ENCODE assay signal across 20 mouse cellular contexts in the genomic region with DNA sequence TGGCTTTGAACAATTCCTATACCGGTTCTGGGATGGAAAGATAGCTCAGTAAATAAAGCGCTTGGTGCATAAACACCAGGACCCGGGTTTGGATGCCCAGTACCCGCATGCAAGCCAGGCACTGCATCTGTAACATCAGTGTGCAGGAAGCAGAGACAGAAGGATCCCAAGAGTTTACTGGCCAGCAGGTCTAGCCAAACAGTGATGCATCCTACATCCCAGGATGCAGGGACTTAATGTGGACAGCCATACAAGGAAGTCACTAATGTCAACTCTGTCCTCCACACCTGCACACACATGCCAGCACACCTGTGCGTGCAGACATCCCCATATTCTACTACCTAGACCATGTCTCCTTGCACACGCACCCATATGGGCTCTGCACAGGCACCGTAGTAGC. TPM values are rescaled to one million over a fixed set of nuclear protein-coding genes. Genes with fewer than 3 reads are reported as not detected.
DNase-seq lines count a peak whose midpoint lies in the region; ATAC-seq and TF ChIP-seq lines count a peak whose summit lies in the region.
"Had no signal": no experiment of that assay in that cellular context is flagged by ENCODE, and none has a peak within 500 bp of the region (broad histone marks: within the 10 kb centered on the region; RNA-seq: fewer than 3 reads in every experiment).

No protein-coding gene starts in this region.

- no peak for ATAC-seq in heart, embryonic 16.5 days (replicated peaks; ENCODE audit: extremely low read depth, insufficient read depth, low FRiP score)
- ATAC-seq in lung, embryonic 14.5 days (ENCODE audit: insufficient read depth) = no peak
- ATAC-seq: Patski had no signal

- peaks cover 11% of the 10 kb centered on the region; the same call in 1 of the 2 replicates for H3K36me3 ChIP-seq in heart, adult 2 months (ENCODE audit: control insufficient read depth, insufficient read depth, low read length)
- no peaks in the 10 kb centered on the region for H3K36me3 ChIP-seq in heart, embryonic 16.5 days (ENCODE audit: control insufficient read depth, insufficient read depth)
- H3K36me3 ChIP-seq in lung, embryonic 14.5 days (ENCODE audit: insufficient read depth) = 0 out of 2 replicates have a peak, but pooled peaks cover 6% of the 10 kb centered on the region
- H3K36me3 ChIP-seq: embryonic facial prominence, embryonic 12.5 days; hindbrain, embryonic 13.5 days had no signal

- H3K4me2 ChIP-seq in heart, embryonic 16.5 days (ENCODE audit: low read depth, low read length) = no peak overlapping the region
- H3K4me2 ChIP-seq in lung, embryonic 14.5 days = no peak overlapping the region
- H3K4me2 ChIP-seq: embryonic facial prominence, embryonic 12.5 days; hindbrain, embryonic 13.5 days; liver, embryonic 12.5 days had no signal

- H3K79me2 ChIP-seq in heart, adult 2 months (replicated peaks; ENCODE audit: control insufficient read depth, insufficient read depth, low read length) = no peaks in the 10 kb centered on the region

- no peak overlapping the region for H3K4me3 ChIP-seq in heart, adult 2 months
- H3K4me3 ChIP-seq in heart, embryonic 16.5 days (ENCODE audit: low read length) = no peak overlapping the region
- no peak overlapping the region for H3K4me3 ChIP-seq in lung, embryonic 14.5 days (ENCODE audit: low read depth, low read length)
- H3K4me3 ChIP-seq: embryonic facial prominence, embryonic 12.5 days; hindbrain, embryonic 13.5 days; liver, embryonic 12.5 days had no signal

- no peaks in the 10 kb centered on the region for H3K9me3 ChIP-seq in heart, embryonic 16.5 days (replicated peaks; ENCODE audit: control insufficient read depth, low read length)
- H3K9me3 ChIP-seq in lung, embryonic 14.5 days (ENCODE audit: low read depth, low read length) = no peaks in the 10 kb centered on the region
- H3K9me3 ChIP-seq: embryonic facial prominence, embryonic 12.5 days; hindbrain, embryonic 13.5 days; liver, embryonic 12.5 days had no signal

- H3K9ac ChIP-seq in heart, adult 2 months (ENCODE audit: low read depth, low read length) = no peak overlapping the region
- H3K9ac ChIP-seq in heart, embryonic 16.5 days (ENCODE audit: low read length) = no peak overlapping the region
- H3K9ac ChIP-seq in lung, embryonic 14.5 days = no peak overlapping the region
- H3K9ac ChIP-seq: embryonic facial prominence, embryonic 12.5 days; hindbrain, embryonic 13.5 days; liver, embryonic 12.5 days; liver, postnatal 0 days had no signal

- DNase-seq in heart, adult 2 months = no peak
- no peak for DNase-seq in heart, postnatal 36 days
- DNase-seq in heart, postnatal 25 days (ENCODE audit: low spot score) = no peak
- no peak for DNase-seq in lung, embryonic 14.5 days
- DNase-seq in lung, postnatal 4 days = no peak
- DNase-seq in T-cell, adult 2 months (ENCODE audit: low spot score) = no peak
- DNase-seq: cerebellum, adult 11-12 months; cerebellum, adult 9-11 months; layer of hippocampus, postnatal 36 days; left cerebral cortex, postnatal 4 days; liver, postnatal 0 days; thymus, adult 2 months; thymus, postnatal 36 days had no signal

- peaks cover 42% of the 10 kb centered on the region for H3K4me1 ChIP-seq in heart, adult 2 months (ENCODE audit: control insufficient read depth, insufficient read depth, low read length)
- peaks cover 10% of the 10 kb centered on the region for H3K4me1 ChIP-seq in heart, embryonic 16.5 days (ENCODE audit: control insufficient read depth, insufficient read depth, low read length)
- H3K4me1 ChIP-seq in lung, embryonic 14.5 days (ENCODE audit: insufficient read depth) = peaks cover 8% of the 10 kb centered on the region; the same call in 1 of the 2 replicates

- TF ChIP-seq POLR2A in heart, adult 2 months (IDR thresholded peaks at IDR 0.05; ENCODE audit: insufficient read depth, low read depth, low read length) = no peak

- intact Hi-C loops in heart, adult 2 months (cut with DNase I) = loop anchor here (5.0 kb wide), 1 partner anchor 258 kb away; no protein-coding TSS in a partner anchor
- intact Hi-C loops in heart, postnatal 36 days (cut with DNase I) = no loop called here
- intact Hi-C loops in heart, postnatal 25 days (cut with DNase I) = no loop called here

- H3K27me3 ChIP-seq in heart, adult 2 months (ENCODE audit: control insufficient read depth, insufficient read depth, low read length) = no peaks in the 10 kb centered on the region
- H3K27me3 ChIP-seq in heart, embryonic 16.5 days (ENCODE audit: control insufficient read depth, insufficient read depth, low read length) = no peaks in the 10 kb centered on the region
- no peaks in the 10 kb centered on the region for H3K27me3 ChIP-seq in lung, embryonic 14.5 days (ENCODE audit: insufficient read depth, low read length)
- H3K27me3 ChIP-seq: embryonic facial prominence, embryonic 12.5 days; hindbrain, embryonic 13.5 days; liver, embryonic 12.5 days; Patski had no signal

- TF ChIP-seq EP300 in heart, adult 2 months (IDR thresholded peaks at IDR 0.05; ENCODE audit: insufficient read depth, low read depth, low read length) = no peak

- H3K27ac ChIP-seq in heart, adult 2 months = peak overlapping the region; percentile 92
- peak overlapping the region; percentile 21; the same call in 1 of the 2 replicates for H3K27ac ChIP-seq in heart, embryonic 16.5 days (ENCODE audit: low read length)
- H3K27ac ChIP-seq in lung, embryonic 14.5 days (ENCODE audit: low read depth) = peak overlapping the region; percentile 12; the same call in 1 of the 2 replicates
- H3K27ac ChIP-seq: embryonic facial prominence, embryonic 12.5 days; hindbrain, embryonic 13.5 days; kidney, postnatal 0 days; liver, embryonic 12.5 days had no signal

- 75% methylated on average over 7 of the region's 7 CpGs for WGBS in heart, adult 2 months
- WGBS in heart, embryonic 16.5 days = 93% methylated on average over 7 of the region's 7 CpGs
- WGBS in lung, embryonic 14.5 days = 88% methylated on average over 7 of the region's 7 CpGs

- TF ChIP-seq CTCF in heart, adult 2 months (IDR thresholded peaks at IDR 0.05) = no peak
- no peak for TF ChIP-seq CTCF in lung, embryonic 14.5 days (IDR thresholded peaks at IDR 0.05; ENCODE audit: low read depth)

RNA-seq across cellular contexts. Expression of gene Mfng, which starts 12.0 kb away (rescaled TPM):
- 10 to 100 TPM; 11.1 to 11.6 TPM for total RNA-seq in heart, adult 2 months (2021)
- polyA plus RNA-seq in heart, adult 2 months (2012; rRNA removed) = 15.0 and 19.1 TPM in 2 replicates
- total RNA-seq in heart, postnatal 36 days (2021) = 10 to 100 TPM; 11.2 to 11.8 TPM
- polyA plus RNA-seq in heart, embryonic 16.5 days (2015; fragmentation: Nextera tagmentation; extraction: Ambion mirVana) = 19.6 and 19.8 TPM in 2 replicates
- total RNA-seq in heart, postnatal 25 days (2021) = 10 to 100 TPM; 11.6 to 13.2 TPM
- polyA plus RNA-seq in lung, embryonic 14.5 days (2014; fragmentation: Nextera tagmentation; extraction: Ambion mirVana) = 28.7 and 34.3 TPM in 2 replicates
- polyA plus RNA-seq: Patski had no signal

RNA-seq across cellular contexts. Expression of gene Card10, which starts 17.6 kb away (rescaled TPM):
- total RNA-seq in heart, adult 2 months (2021) = 10 to 100 TPM; 15.0 to 17.0 TPM
- polyA plus RNA-seq in heart, adult 2 months (2012; rRNA removed) = 22.3 and 28.5 TPM in 2 replicates
- total RNA-seq in heart, postnatal 36 days (2021) = 10 to 100 TPM; 15.4 to 19.0 TPM
- 6.3 and 7.4 TPM in 2 replicates for polyA plus RNA-seq in heart, embryonic 16.5 days (2015; fragmentation: Nextera tagmentation; extraction: Ambion mirVana)
- total RNA-seq in heart, postnatal 25 days (2021) = 10 to 100 TPM; 14.8 to 18.3 TPM
- 7.8 and 8.5 TPM in 2 replicates for polyA plus RNA-seq in lung, embryonic 14.5 days (2014; fragmentation: Nextera tagmentation; extraction: Ambion mirVana)
- total RNA-seq: MEL had no signal

RNA-seq across cellular contexts. Expression of gene Cdc42ep1, which starts 57.2 kb away (rescaled TPM):
- 10 to 100 TPM; 30.8 to 37.1 TPM for total RNA-seq in heart, adult 2 months (2021)
- polyA plus RNA-seq in heart, adult 2 months (2012; rRNA removed) = 62.3 and 71.8 TPM in 2 replicates
- 10 to 100 TPM; 37.6 to 47.6 TPM for total RNA-seq in heart, postnatal 36 days (2021)
- polyA plus RNA-seq in heart, embryonic 16.5 days (2015; fragmentation: Nextera tagmentation; extraction: Ambion mirVana) = 29.4 and 38.7 TPM in 2 replicates
- 10 to 100 TPM; 34.1 to 41.0 TPM for total RNA-seq in heart, postnatal 25 days (2021)
- 93.2 and 101 TPM in 2 replicates for polyA plus RNA-seq in lung, embryonic 14.5 days (2014; fragmentation: Nextera tagmentation; extraction: Ambion mirVana)

Comparison
In these comparisons a context has a peak if more than half of its experiments do, and no peak if none do; other contexts are left out.
1. H3K27ac ChIP-seq: peak in every context shown above with its lines; median percentile 92 in heart, adult 2 months; 21 in heart, embryonic 16.5 days; 12 in lung, embryonic 14.5 days.